Comparison of ENCODE assay signal across 14 mouse cellular contexts in the genomic region with DNA sequence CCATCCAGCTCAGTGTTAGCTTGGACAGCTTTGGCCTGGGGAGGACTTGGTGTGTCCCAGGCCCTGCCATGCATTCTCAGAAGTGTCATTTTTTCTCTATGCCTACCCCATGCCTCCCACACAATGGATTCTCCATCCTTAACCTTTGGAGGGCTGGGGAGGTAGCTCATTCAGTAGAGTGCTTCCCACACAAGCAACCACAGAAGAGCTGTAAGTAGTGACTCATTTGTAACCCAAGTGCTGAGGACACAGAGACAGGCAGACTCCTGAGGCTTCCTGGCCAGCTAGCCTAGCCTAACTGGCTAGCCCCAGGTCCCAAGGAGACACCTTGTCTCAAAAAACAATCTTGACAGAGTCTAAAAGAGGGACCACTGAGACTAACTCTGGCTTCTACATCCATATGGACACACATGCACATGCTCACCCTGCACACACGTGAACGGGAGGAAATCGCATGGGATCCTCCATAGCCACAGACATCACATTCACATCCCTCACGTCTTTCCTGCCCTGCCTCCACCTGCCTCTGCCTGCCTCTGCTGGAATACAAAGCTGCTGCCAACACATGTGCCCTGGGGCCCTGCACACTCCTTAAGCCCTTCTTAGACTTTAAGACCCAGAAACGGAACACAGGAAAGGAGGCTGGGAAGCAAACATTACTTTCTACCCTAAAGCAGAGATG. TPM values are rescaled to one million over a fixed set of nuclear protein-coding genes. Genes with fewer than 3 reads are reported as not detected.
A peak's percentile ranks its signal among the peaks of the same experiment; 100 is the strongest.
DNase-seq lines count a peak whose midpoint lies in the region; ATAC-seq and TF ChIP-seq lines count a peak whose summit lies in the region.
"Had no signal": no experiment of that assay in that cellular context is flagged by ENCODE, and none has a peak within 500 bp of the region (broad histone marks: within the 10 kb centered on the region; RNA-seq: fewer than 3 reads in every experiment).

No protein-coding gene starts in this region.

- H3K4me3 ChIP-seq in kidney, adult 2 months (ENCODE audit: insufficient read depth, low read depth, low read length) = no peak overlapping the region
- H3K4me3 ChIP-seq in embryonic facial prominence, embryonic 12.5 days = no peak overlapping the region
- H3K4me3 ChIP-seq in limb, embryonic 13.5 days = no peak overlapping the region
- no peak overlapping the region for H3K4me3 ChIP-seq in thymus, adult 2 months (ENCODE audit: control insufficient read depth, insufficient read depth, low read length)
- no peak overlapping the region for H3K4me3 ChIP-seq in heart, embryonic 10.5 days
- H3K4me3 ChIP-seq: megakaryocyte, embryonic 14.5 days had no signal

- H3K27ac ChIP-seq in kidney, adult 2 months (ENCODE audit: insufficient read depth, low read depth, low read length) = peak overlapping the region; percentile 65
- H3K27ac ChIP-seq in embryonic facial prominence, embryonic 12.5 days = peak overlapping the region; percentile 75
- H3K27ac ChIP-seq in limb, embryonic 13.5 days = peak overlapping the region; percentile 82
- H3K27ac ChIP-seq in thymus, adult 2 months (ENCODE audit: control insufficient read depth, insufficient read depth, low read length) = no peak overlapping the region
- no peak overlapping the region for H3K27ac ChIP-seq in heart, embryonic 10.5 days

- H3K9ac ChIP-seq in embryonic facial prominence, embryonic 12.5 days = no peak overlapping the region
- no peak overlapping the region for H3K9ac ChIP-seq in limb, embryonic 13.5 days
- H3K9ac ChIP-seq: lung, embryonic 14.5 days had no signal

- no peak for TF ChIP-seq CTCF in kidney, adult 2 months (conservative IDR thresholded peaks at IDR 0.05; ENCODE audit: insufficient read depth, insufficient read length, low read depth, low read length)
- TF ChIP-seq CTCF in thymus, adult 2 months (IDR thresholded peaks at IDR 0.05; ENCODE audit: borderline replicate concordance, control insufficient read depth, extremely low read depth, insufficient read depth, low read length, poor library complexity) = no peak

- no peaks in the 10 kb centered on the region for H3K27me3 ChIP-seq in kidney, adult 2 months (replicated peaks; ENCODE audit: control insufficient read depth, insufficient read depth, low read length)
- H3K27me3 ChIP-seq in embryonic facial prominence, embryonic 12.5 days = no peaks in the 10 kb centered on the region
- no peaks in the 10 kb centered on the region for H3K27me3 ChIP-seq in limb, embryonic 13.5 days
- no peaks in the 10 kb centered on the region for H3K27me3 ChIP-seq in thymus, adult 2 months (ENCODE audit: control insufficient read depth, insufficient read depth, low read length)
- H3K27me3 ChIP-seq in heart, embryonic 10.5 days (ENCODE audit: insufficient read depth, poor library complexity, severe bottlenecking) = no peaks in the 10 kb centered on the region
- H3K27me3 ChIP-seq: CH12.LX had no signal

- peak; percentile 52 for DNase-seq in kidney, adult 2 months
- no peak for DNase-seq in kidney, adult 9 months
- peak; percentile 11 for DNase-seq in NIH3T3 (ENCODE audit: low read depth)
- no peak for DNase-seq in thymus, adult 2 months
- no peak for DNase-seq in heart, embryonic 10.5 days (ENCODE audit: low spot score)
- DNase-seq: cerebellum, postnatal 14 days; gastrocnemius, postnatal 14 days; liver; lung, embryonic 14.5 days; thymus, adult 18-20 months had no signal

- H3K9me3 ChIP-seq in embryonic facial prominence, embryonic 12.5 days = no peaks in the 10 kb centered on the region
- H3K9me3 ChIP-seq in limb, embryonic 13.5 days = no peaks in the 10 kb centered on the region
- no peaks in the 10 kb centered on the region for H3K9me3 ChIP-seq in heart, embryonic 10.5 days
- H3K9me3 ChIP-seq: megakaryocyte, embryonic 14.5 days had no signal

- no peak for TF ChIP-seq POLR2A in kidney, adult 2 months (IDR thresholded peaks at IDR 0.05; ENCODE audit: low read depth, low read length)
- TF ChIP-seq POLR2A in thymus, adult 2 months (IDR thresholded peaks at IDR 0.05; ENCODE audit: control insufficient read depth, extremely low read depth, insufficient read depth, low read length, poor library complexity) = no peak

- 0 out of 2 replicates have a peak, but pooled peaks have one; percentile 37 for ATAC-seq in embryonic facial prominence, embryonic 12.5 days (ENCODE audit: insufficient number of reproducible peaks, insufficient read depth, low FRiP score, low TSS enrichment)
- peak; percentile 38; the same call in 1 of the 2 replicates for ATAC-seq in limb, embryonic 13.5 days (ENCODE audit: low FRiP score, low read depth)

- peaks cover 45% of the 10 kb centered on the region for H3K4me1 ChIP-seq in kidney, adult 2 months (ENCODE audit: control insufficient read depth, insufficient read depth, low read length)
- peaks cover 27% of the 10 kb centered on the region; the same call in 1 of the 2 replicates for H3K4me1 ChIP-seq in embryonic facial prominence, embryonic 12.5 days
- peaks cover 89% of the 10 kb centered on the region for H3K4me1 ChIP-seq in limb, embryonic 13.5 days
- H3K4me1 ChIP-seq in thymus, adult 2 months (replicated peaks; ENCODE audit: control insufficient read depth, insufficient read depth, low read length) = peaks cover 6% of the 10 kb centered on the region; the same call in 1 of the 2 replicates
- peaks cover 5% of the 10 kb centered on the region; the same call in 1 of the 2 replicates for H3K4me1 ChIP-seq in heart, embryonic 10.5 days

- H3K4me2 ChIP-seq in embryonic facial prominence, embryonic 12.5 days (replicated peaks) = no peak overlapping the region
- peak overlapping the region; percentile 17 for H3K4me2 ChIP-seq in limb, embryonic 13.5 days (replicated peaks)
- H3K4me2 ChIP-seq: lung, embryonic 14.5 days had no signal

- no peaks in the 10 kb centered on the region; the same call in 1 of the 2 replicates for H3K36me3 ChIP-seq in kidney, adult 2 months (ENCODE audit: control insufficient read depth, insufficient read depth, low read length)
- H3K36me3 ChIP-seq in embryonic facial prominence, embryonic 12.5 days = no peaks in the 10 kb centered on the region
- H3K36me3 ChIP-seq in limb, embryonic 13.5 days = peaks cover 4% of the 10 kb centered on the region; the same call in 1 of the 2 replicates
- no peaks in the 10 kb centered on the region for H3K36me3 ChIP-seq in thymus, adult 2 months (ENCODE audit: control insufficient read depth, insufficient read depth, low read length)
- H3K36me3 ChIP-seq in heart, embryonic 10.5 days = no peaks in the 10 kb centered on the region

- 58% methylated on average over 5 of the region's 5 CpGs for WGBS in kidney, adult 2 months
- WGBS in embryonic facial prominence, embryonic 12.5 days = 59% methylated on average over 5 of the region's 5 CpGs
- WGBS in limb, embryonic 13.5 days = 36% methylated on average over 5 of the region's 5 CpGs
- WGBS in thymus, adult 2 months = 94% methylated on average over 5 of the region's 5 CpGs
- 83% methylated on average over 5 of the region's 5 CpGs for WGBS in heart, embryonic 10.5 days

RNA-seq across cellular contexts. Expression of a gene that starts 8.8 kb away (rescaled TPM):
- polyA plus RNA-seq in kidney, adult 2 months (2012; rRNA removed) = 295 and 328 TPM in 2 replicates
- polyA plus RNA-seq in embryonic facial prominence, embryonic 12.5 days (2016; fragmentation: Nextera tagmentation; extraction: Ambion mirVana) = 5.1 and 7.9 TPM in 2 replicates
- 17.6 and 21.9 TPM in 2 replicates for polyA plus RNA-seq in limb, embryonic 13.5 days (2015; fragmentation: Nextera tagmentation; extraction: Ambion mirVana)
- 4.9 and 5.7 TPM in 2 replicates for polyA plus RNA-seq in thymus, adult 2 months (2012; rRNA removed)
- polyA plus RNA-seq in heart, embryonic 10.5 days (2016; fragmentation: Nextera tagmentation; extraction: Ambion mirVana) = 0.70 and 1.3 TPM in 2 replicates

Comparison
In these comparisons a context has a peak if more than half of its experiments do, and no peak if none do; other contexts are left out.
1. DNase-seq: peak in kidney, adult 2 months (single experiment) and NIH3T3 (single experiment); none in kidney, adult 9 months (single experiment), thymus, adult 2 months (single experiment) and heart, embryonic 10.5 days (single experiment).
2. H3K27ac ChIP-seq: peak in kidney, adult 2 months (single experiment), embryonic facial prominence, embryonic 12.5 days (single experiment) and limb, embryonic 13.5 days (single experiment); none in thymus, adult 2 months (single experiment) and heart, embryonic 10.5 days (single experiment).
3. RNA of a gene that starts 8.8 kb away (polyA plus RNA-seq): 295 to 328 TPM in kidney, adult 2 months; 17.6 to 21.9 TPM in limb, embryonic 13.5 days, 5.1 to 7.9 TPM in embryonic facial prominence, embryonic 12.5 days, 4.9 to 5.7 TPM in thymus, adult 2 months and 0.70 to 1.3 TPM in heart, embryonic 10.5 days; every median in the first group is over 10 times any median in the second.